8 mouse cellular contexts compared by ENCODE assay signal in genomic region chr5:143526698-143527331, GRCm38 (mm10). TPM values are rescaled to one million over a fixed set of nuclear protein-coding genes. Genes with fewer than 3 reads are reported as not detected.
DNase-seq lines count a peak whose midpoint lies in the region; ATAC-seq and TF ChIP-seq lines count a peak whose summit lies in the region.

No protein-coding gene starts in this region.

- no peaks in the 10 kb centered on the region for H3K9me3 ChIP-seq in heart, embryonic 12.5 days (replicated peaks)
- no peaks in the 10 kb centered on the region for H3K9me3 ChIP-seq in midbrain, embryonic 12.5 days

- peak overlapping the region; percentile 100 for H3K4me3 ChIP-seq in gastrocnemius, adult 2 months
- H3K4me3 ChIP-seq in bone marrow, adult 2 months (replicated peaks; ENCODE audit: control insufficient read depth, low read depth, low read length): peak overlapping the region; percentile 82
- peak overlapping the region; percentile 94 for H3K4me3 ChIP-seq in heart, embryonic 12.5 days
- H3K4me3 ChIP-seq in midbrain, embryonic 12.5 days: peak overlapping the region; percentile 99
- H3K4me3 ChIP-seq in thymus, adult 2 months (ENCODE audit: control insufficient read depth, insufficient read depth, low read length): peak overlapping the region; percentile 85

- under 1% methylated on average over 28 of the region's 28 CpGs for WGBS in bone marrow, adult 2 months
- WGBS in heart, embryonic 12.5 days: 5% methylated on average over 28 of the region's 28 CpGs
- under 1% methylated on average over 28 of the region's 28 CpGs for WGBS in large intestine, adult 2 months
- WGBS in midbrain, embryonic 12.5 days: 10% methylated on average over 28 of the region's 28 CpGs
- under 1% methylated on average over 28 of the region's 28 CpGs for WGBS in thymus, adult 2 months

- H3K27me3 ChIP-seq in heart, embryonic 12.5 days (replicated peaks): no peaks in the 10 kb centered on the region
- H3K27me3 ChIP-seq in midbrain, embryonic 12.5 days: no peaks in the 10 kb centered on the region
- no peaks in the 10 kb centered on the region for H3K27me3 ChIP-seq in thymus, adult 2 months (ENCODE audit: control insufficient read depth, insufficient read depth, low read length)

- intact Hi-C loops in gastrocnemius, adult 2 months (cut with DNase I): no loop called here
- intact Hi-C loops in gastrocnemius, postnatal 36 days (cut with DNase I): loop anchor here (10.0 kb wide), 1 partner anchor 122 kb away; the partner anchor contains the start of gene Kdelr2

- H3K9ac ChIP-seq in heart, embryonic 12.5 days: peak overlapping the region; percentile 99
- H3K9ac ChIP-seq in midbrain, embryonic 12.5 days (replicated peaks): peak overlapping the region; percentile 98

- no peak for TF ChIP-seq POLR2A in bone marrow, adult 2 months (IDR thresholded peaks at IDR 0.05; ENCODE audit: borderline replicate concordance, control insufficient read depth, low read depth, low read length)
- TF ChIP-seq POLR2A in thymus, adult 2 months (IDR thresholded peaks at IDR 0.05; ENCODE audit: control insufficient read depth, extremely low read depth, insufficient read depth, low read length, poor library complexity): no peak

- TF ChIP-seq CTCF in gastrocnemius, adult 2 months (IDR thresholded peaks at IDR 0.05): no peak
- TF ChIP-seq CTCF in bone marrow, adult 2 months (IDR thresholded peaks at IDR 0.05; ENCODE audit: control insufficient read depth, insufficient read depth, low read length): no peak
- TF ChIP-seq CTCF in thymus, adult 2 months (IDR thresholded peaks at IDR 0.05; ENCODE audit: borderline replicate concordance, control insufficient read depth, extremely low read depth, insufficient read depth, low read length, poor library complexity): no peak

- no peak for DNase-seq in gastrocnemius, adult 2 months
- no peak for DNase-seq in gastrocnemius, postnatal 36 days
- peak; percentile 80 for DNase-seq in large intestine, adult 2 months (ENCODE audit: low read depth, low spot score)
- peak; percentile 42 for DNase-seq in thymus, adult 2 months
- DNase-seq in cerebellum, adult 11-12 months: no peak

- H3K36me3 ChIP-seq in heart, embryonic 12.5 days: peaks cover 7% of the 10 kb centered on the region; the same call in 1 of the 2 replicates
- H3K36me3 ChIP-seq in midbrain, embryonic 12.5 days: 0 out of 2 replicates have a peak, but pooled peaks cover 7% of the 10 kb centered on the region
- no peaks in the 10 kb centered on the region for H3K36me3 ChIP-seq in thymus, adult 2 months (ENCODE audit: control insufficient read depth, insufficient read depth, low read length)

- ATAC-seq in heart, embryonic 12.5 days (ENCODE audit: insufficient number of reproducible peaks, low FRiP score): no peak
- ATAC-seq in midbrain, embryonic 12.5 days (ENCODE audit: low FRiP score, low read depth): no peak

- peak overlapping the region; percentile 77 for H3K4me2 ChIP-seq in heart, embryonic 12.5 days
- peak overlapping the region; percentile 82 for H3K4me2 ChIP-seq in midbrain, embryonic 12.5 days (replicated peaks)

- peaks cover 4% of the 10 kb centered on the region for H3K4me1 ChIP-seq in bone marrow, adult 2 months (ENCODE audit: control insufficient read depth, insufficient read depth, low read length)
- peaks cover 38% of the 10 kb centered on the region for H3K4me1 ChIP-seq in heart, embryonic 12.5 days (replicated peaks)
- peaks cover 30% of the 10 kb centered on the region for H3K4me1 ChIP-seq in midbrain, embryonic 12.5 days
- peaks cover 16% of the 10 kb centered on the region for H3K4me1 ChIP-seq in thymus, adult 2 months (replicated peaks; ENCODE audit: control insufficient read depth, insufficient read depth, low read length)

- H3K27ac ChIP-seq in gastrocnemius, adult 2 months: peak overlapping the region; percentile 99
- H3K27ac ChIP-seq in bone marrow, adult 2 months (ENCODE audit: control insufficient read depth, insufficient read depth, low read depth, low read length, poor library complexity): peak overlapping the region; percentile 99
- peak overlapping the region; percentile 99 for H3K27ac ChIP-seq in heart, embryonic 12.5 days (ENCODE audit: poor library complexity, severe bottlenecking)
- no peak overlapping the region for H3K27ac ChIP-seq in midbrain, embryonic 12.5 days (replicated peaks)
- peak overlapping the region; percentile 62; the same call in 1 of the 2 replicates for H3K27ac ChIP-seq in thymus, adult 2 months (ENCODE audit: control insufficient read depth, insufficient read depth, low read length)

RNA-seq across cellular contexts. Expression of gene Rac1, which starts 1.0 kb away (rescaled TPM):
- 100 to 1,000 TPM; 211 to 236 TPM for total RNA-seq in gastrocnemius, adult 2 months (2021)
- total RNA-seq in gastrocnemius, postnatal 36 days (2021): 100 to 1,000 TPM; 188 to 206 TPM
- 75.0 and 92.5 TPM in 2 replicates for polyA plus RNA-seq in bone marrow, adult 2 months (2011; ENCODE audit: insufficient read depth, insufficient read length, low replicate concordance, missing spikeins)
- 401 and 418 TPM in 2 replicates for polyA plus RNA-seq in heart, embryonic 12.5 days (2016; fragmentation: Nextera tagmentation; extraction: Ambion mirVana)
- 420 and 474 TPM in 2 replicates for polyA plus RNA-seq in large intestine, adult 2 months (2012; rRNA removed)
- 384 and 397 TPM in 2 replicates for polyA plus RNA-seq in midbrain, embryonic 12.5 days (2016; fragmentation: Nextera tagmentation; extraction: Ambion mirVana)
- 274 and 275 TPM in 2 replicates for polyA plus RNA-seq in thymus, adult 2 months (2012; rRNA removed)

Comparison
In these comparisons a context has a peak if more than half of its experiments do, and no peak if none do; other contexts are left out.
1. DNase-seq: peak in large intestine, adult 2 months (single experiment) and thymus, adult 2 months (single experiment); none in gastrocnemius, adult 2 months (single experiment), gastrocnemius, postnatal 36 days (0 of 2) and cerebellum, adult 11-12 months (single experiment).
2. Peak in every context shown above with its lines, with median percentiles within 50 percentile points of each other: H3K4me3 ChIP-seq.